Mouse (Mus musculus) testis, postnatal 14 days (tissue): ENCODE measurements around the gene Emc9.

Source experiments
- DNase-seq: peaks from one replicate; pipeline ENCODE4 v3.0.0; 2021; ENCODE audit warnings: low spot score

Gene Emc9

DNA sequence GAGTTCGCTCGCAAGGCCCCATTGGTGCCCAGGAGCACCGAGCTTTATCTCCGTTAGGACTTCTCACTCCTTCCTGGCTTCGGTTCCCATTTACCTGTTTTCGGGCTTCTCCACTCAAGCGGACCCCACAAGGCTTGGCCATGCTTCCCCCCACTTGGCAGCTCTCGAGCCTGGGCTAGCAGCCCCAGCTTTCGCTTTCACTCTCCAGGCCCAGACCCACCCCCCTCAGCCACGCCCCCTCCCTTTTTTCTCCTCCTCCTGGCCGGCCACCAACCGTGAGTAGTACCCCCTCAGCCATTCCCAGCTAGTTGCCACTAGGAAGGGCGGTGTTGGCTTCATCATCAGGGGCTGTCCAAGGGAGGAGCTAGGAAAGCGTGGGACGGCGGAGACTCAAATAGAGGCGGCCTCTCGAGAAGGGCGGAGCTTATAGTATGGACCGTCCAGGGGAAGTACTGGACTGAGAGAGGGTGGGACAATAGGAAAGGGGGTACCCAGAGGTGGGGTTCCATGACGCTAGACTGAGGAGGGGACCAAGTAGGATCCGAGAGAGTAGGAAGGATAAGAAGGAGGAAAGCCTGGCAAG, 5.7 kb upstream of the Emc9 start, which contains the start of gene Psme2:
TSS of gene Psme2 (minus strand) at position 366 of the 583 bp plus-strand sequence.
- DNase-seq, result peak; percentile 93

DNA sequence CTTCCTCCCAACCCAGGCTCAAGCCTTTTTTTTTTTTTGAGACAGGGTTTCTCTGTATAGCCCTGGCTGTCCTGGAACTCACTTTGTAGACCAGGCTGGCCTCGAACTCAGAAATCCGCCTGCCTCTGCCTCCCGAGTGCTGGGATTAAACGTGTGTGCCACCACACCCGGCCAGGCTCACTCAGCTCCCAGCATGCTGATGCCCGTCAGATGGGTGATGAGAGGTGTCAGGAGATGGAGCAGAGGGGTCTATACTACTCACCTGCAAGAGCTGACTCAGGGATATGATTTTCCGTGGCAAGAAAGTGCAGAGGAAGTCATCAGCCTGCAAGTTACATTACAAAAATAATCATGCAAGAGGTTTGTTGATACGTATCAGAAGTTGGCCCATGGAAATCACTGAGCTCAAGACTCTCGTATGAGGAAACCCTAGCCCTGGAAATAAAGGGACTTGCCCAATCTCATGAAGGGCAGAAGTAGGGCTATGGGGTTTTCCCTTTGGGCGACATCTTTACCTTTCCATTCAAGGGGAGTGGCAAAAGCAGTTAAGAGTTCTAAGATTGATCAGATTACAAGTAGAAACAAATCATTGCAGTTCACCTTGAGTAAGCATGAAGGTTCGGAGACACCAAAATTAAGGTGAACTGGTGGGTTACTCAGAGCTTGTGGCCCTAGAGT, 4.8 kb upstream of the Emc9 start:
- DNase-seq, result no peak

GRCm38 (mm10) chr14:55589271-55589670, 4.2 kb upstream of the Emc9 start:
- DNase-seq, result no peak

DNA sequence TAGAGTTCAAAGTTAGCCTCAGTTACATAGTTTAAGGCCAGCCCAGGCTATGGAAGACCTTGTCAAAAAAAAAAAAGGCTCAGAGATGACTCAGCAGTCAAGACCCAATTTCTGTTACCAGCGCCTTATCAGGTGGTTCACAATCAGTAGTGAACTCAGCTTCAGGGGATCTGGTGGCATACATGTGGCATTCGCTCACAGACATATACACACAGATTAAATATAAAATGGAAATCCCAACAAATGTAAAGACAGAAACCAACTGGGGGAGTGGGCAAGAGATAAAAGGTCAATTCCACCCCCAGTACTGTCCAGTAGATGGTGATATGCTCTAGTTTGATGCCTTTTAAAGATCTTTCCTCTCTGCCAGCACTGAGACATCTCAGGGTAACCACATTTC, 1.0 kb upstream of the Emc9 start:
- DNase-seq, result no peak

DNA sequence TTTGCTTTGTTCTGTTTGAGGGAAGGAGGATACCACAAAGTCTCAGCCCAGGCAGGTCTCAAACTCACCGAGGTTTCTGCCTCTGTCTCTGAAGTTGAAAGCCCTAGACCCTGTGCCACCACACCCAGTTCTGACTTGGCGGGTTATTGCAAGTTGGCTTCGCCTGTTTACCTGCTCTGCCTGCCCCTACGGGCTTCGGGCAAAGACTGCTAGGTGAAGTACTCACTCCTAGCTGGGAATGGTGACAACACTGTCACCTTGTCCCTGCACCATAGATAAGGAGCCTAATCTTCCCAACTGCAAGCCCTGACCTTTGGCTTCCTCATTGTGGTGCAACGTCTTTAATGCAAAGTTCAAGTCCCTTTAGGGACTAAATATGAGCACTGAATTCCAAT, 461 bp upstream of the Emc9 start:
- no peak for DNase-seq

- no peak for DNase-seq
These were observed 800 bp downstream of the Emc9 start for GRCm38 (mm10) chr14:55584303-55584701.

DNA sequence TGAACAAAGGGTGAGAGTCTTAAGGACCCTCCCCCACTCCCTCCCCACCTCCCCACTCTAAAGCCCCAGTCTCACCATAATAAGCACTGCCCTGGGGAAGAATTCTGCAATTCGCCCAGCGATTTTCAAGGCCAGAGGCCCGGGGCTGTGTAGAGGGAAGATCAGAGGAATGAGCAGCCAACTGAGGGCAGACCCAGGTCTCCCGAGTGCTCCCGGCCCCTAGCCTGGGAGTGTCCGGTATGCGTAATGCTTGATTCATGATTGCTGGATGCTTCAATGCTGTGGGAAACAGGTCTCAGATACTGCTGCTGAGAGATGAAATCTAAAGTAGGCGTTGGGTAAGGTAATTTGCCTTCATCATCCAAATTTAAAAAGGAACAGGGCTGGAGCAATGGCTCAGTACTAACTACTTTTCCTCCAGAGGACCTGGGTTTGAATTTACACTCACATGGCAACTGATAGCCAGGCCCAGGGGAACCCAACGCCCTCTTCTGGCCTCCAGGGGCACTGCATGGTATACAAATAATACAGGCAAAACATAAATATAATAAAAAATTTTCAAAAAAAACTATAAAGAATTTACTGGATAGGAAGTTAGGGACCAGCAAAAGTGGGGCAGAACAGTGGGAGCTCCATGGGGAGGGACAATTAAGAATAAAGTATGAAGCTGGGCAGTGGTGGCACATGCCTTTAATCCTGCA, 3.0 kb downstream of the Emc9 start:
- DNase-seq, result no peak

GRCm38 (mm10) chr14:55580731-55581130, 4.4 kb downstream of the Emc9 start:
- no peak for DNase-seq

DNA sequence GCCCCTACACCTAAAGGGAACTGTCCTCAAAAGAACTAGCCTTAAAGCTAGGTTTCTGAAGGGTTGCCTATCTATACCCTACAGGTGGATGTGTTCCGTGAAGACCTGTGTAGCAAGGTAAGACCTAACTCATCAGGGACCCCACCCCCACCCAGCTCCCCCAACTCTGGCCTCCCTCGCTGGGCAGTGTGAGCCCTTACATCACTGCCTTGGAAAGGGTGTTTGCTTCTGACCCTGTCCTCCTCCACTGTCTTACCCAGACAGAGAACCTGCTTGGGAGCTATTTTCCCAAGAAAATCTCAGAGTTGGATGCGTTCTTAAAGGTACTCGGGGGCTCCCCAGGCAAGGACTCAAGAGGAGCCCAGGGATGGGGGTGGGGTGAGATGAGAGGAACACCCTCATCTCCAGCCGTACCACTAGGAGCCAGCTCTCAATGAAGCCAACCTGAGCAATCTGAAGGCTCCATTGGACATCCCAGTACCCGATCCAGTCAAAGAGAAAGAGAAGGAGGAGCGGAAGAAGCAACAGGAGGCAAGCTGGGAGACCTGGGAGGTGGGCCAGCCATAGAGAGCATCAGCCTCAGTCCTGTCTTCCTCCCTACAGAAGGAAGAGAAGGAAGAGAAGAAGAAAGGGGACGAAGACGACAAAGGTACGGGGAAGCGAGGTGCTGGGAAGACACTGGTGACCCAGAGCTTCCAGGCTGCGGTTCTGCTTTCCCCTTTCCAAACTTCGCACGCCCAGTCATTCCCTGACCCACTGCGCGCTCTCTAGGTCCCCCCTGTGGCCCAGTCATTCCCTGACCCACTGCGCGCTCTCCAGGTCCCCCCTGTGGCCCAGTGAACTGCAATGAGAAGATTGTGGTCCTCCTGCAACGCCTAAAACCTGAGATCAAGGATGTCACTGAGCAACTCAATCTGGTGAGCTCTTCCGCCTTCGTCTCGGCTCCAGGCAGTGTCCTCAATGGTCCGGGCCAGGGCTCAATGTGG, 5.3 kb downstream of the Emc9 start:
- no peak for DNase-seq

- DNase-seq, result peak; percentile 70
These were observed 6.3 kb downstream of the Emc9 start for GRCm38 (mm10) chr14:55578668-55579269.

- peak; percentile 82 for DNase-seq
These were observed 7.0 kb downstream of the Emc9 start, which contains the start of gene Psme1 for GRCm38 (mm10) chr14:55577871-55578667. Gene Psme1 (plus strand): TSS chr14:55578123.

DNA sequence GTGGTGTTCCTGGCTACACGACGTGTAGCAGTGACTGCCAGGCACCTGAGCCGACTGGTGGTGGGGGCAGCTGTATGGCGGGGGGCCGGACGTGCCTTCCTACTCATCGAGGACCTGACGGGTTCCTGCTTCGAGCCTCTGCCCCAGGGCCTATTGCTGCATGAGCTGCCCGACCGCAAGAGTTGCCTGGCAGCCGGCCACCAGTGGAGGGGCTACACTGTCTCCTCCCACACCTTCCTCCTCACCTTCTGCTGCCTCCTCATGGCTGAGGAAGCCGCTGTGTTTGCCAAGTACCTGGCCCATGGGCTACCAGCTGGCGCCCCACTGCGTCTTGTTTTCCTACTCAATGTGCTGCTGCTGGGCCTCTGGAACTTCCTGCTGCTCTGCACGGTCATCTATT, 8.7 kb downstream of the Emc9 start:
- peak; percentile 60 for DNase-seq

GRCm38 (mm10) chr14:55575711-55576110, 9.4 kb downstream of the Emc9 start:
- DNase-seq, result no peak

GRCm38 (mm10) chr14:55575302-55575701, 9.8 kb downstream of the Emc9 start, which contains the start of gene Fitm1:
Gene Fitm1 (plus strand): TSS chr14:55575617.
- no peak for DNase-seq

DNA sequence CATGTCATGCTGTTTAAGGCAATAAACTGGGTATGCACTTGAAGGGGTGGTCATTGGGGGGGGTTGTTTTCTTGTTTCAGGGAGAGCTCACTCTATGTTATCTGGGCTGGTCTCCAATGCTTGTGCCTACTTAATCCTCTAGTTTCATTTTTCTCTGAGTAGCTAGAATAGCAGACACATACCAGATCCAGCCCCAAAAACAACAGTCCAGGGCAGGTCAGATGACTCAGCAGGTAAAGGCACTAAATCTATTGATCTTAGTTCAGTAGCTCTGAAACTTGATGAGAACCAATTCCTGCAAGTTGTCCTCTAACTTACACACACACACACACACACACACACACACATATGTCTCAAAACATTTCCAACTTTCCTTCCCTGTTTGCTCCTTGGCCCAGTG, 13.3 kb downstream of the Emc9 start:
- DNase-seq, result no peak

GRCm38 (mm10) chr14:55570588-55570987, 14.5 kb downstream of the Emc9 start:
- DNase-seq, result no peak

DNA sequence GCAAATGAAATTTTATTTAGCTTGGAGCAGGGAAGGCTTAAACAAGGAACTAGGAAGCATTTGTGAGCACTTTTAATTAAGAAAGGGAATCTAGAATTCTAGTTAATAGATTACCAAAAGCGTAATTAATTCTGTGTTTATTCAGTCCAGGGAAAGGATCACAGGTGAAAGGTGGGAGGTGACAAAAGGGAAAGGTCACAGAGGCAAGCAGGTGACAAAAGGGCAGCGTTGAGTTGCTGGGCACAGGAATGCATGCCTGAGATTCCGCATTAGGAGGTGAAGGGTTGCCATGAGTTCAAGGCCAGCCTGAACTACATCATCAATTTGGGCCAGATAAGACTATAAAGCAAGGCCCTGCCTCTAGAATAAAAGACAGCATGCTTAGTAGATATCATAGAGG, 17.6 kb downstream of the Emc9 start:
- DNase-seq, result no peak

DNA sequence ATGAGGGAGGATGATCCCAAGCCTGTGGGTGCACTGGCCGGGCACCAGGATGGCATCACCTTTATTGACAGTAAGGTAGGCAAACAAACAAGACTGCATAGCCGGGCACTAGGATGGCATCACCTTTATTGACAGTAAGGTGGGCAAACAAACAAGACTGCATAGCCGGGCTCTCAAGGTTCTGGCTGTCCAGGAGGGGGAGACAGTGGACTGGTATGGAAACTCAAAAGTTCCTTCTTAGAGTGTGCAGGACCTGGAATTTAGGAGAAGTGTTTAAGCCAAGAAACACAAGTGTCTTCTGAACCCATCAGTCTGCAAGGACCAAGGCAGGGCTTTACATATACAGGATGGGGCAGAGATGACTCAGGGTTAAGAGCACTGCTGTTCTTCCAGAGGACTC, 19.4 kb downstream of the Emc9 start:
- no peak for DNase-seq

GRCm38 (mm10) chr14:55563249-55563648, 21.9 kb downstream of the Emc9 start:
- DNase-seq, result peak; percentile 8

GRCm38 (mm10) chr14:55561860-55562259, 23.2 kb downstream of the Emc9 start:
- DNase-seq, result peak; percentile 17
